Comparison of ENCODE assay signal across 26 mouse cellular contexts in genomic region chr11:61655649-61656048, GRCm38 (mm10). TPM values are rescaled to one million over a fixed set of nuclear protein-coding genes. Genes with fewer than 3 reads are reported as not detected.
DNase-seq lines count a peak whose midpoint lies in the region; ATAC-seq and TF ChIP-seq lines count a peak whose summit lies in the region.
"Had no signal": no experiment of that assay in that cellular context is flagged by ENCODE, and none has a peak within 500 bp of the region (broad histone marks: within the 10 kb centered on the region; RNA-seq: fewer than 3 reads in every experiment).

No protein-coding gene starts in this region.

- H3K4me2 ChIP-seq in lung, embryonic 15.5 days: peak overlapping the region; percentile 46; the same call in 1 of the 2 replicates
- H3K4me2 ChIP-seq: embryonic facial prominence, embryonic 12.5 days; embryonic facial prominence, embryonic 15.5 days; hindbrain, embryonic 14.5 days had no signal

- DNase-seq in gastrocnemius, adult 2 months: peak; percentile 10
- DNase-seq in gastrocnemius, postnatal 25 days: no peak
- no peak for DNase-seq in lung, postnatal 36 days
- no peak for DNase-seq in spleen, adult 2 months (ENCODE audit: low read depth in 1 of 2, low spot score in 2 of 2)
- DNase-seq in spleen, postnatal 14 days (ENCODE audit: low spot score in 2 of 2): no peak
- DNase-seq in adrenal gland, postnatal 10 days: no peak
- DNase-seq: adrenal gland, adult 2 months; adrenal gland, postnatal 25 days; cerebellum, adult 2 months; cerebellum, adult 9-11 months; cerebellum, postnatal 25 days; forebrain, postnatal 0 days; gastrocnemius, postnatal 36 days; heart, adult 2 months; heart, postnatal 14 days; heart, postnatal 4 days had no signal

- H3K4me3 ChIP-seq in gastrocnemius, adult 2 months: no peak overlapping the region
- H3K4me3 ChIP-seq in lung, embryonic 15.5 days: no peak overlapping the region
- H3K4me3 ChIP-seq in spleen, adult 2 months (ENCODE audit: extremely low read depth, insufficient read depth, insufficient read length): peak overlapping the region; percentile 96
- H3K4me3 ChIP-seq: embryonic facial prominence, embryonic 12.5 days; embryonic facial prominence, embryonic 15.5 days; heart, adult 2 months; heart, embryonic 10.5 days; heart, embryonic 13.5 days had no signal

- H3K9ac ChIP-seq in lung, embryonic 15.5 days: no peak overlapping the region
- H3K9ac ChIP-seq: embryonic facial prominence, embryonic 12.5 days; embryonic facial prominence, embryonic 15.5 days; forebrain, postnatal 0 days; heart, embryonic 13.5 days; hindbrain, embryonic 14.5 days had no signal

- ATAC-seq in lung, embryonic 15.5 days (ENCODE audit: borderline replicate concordance, extremely low read depth, low FRiP score, low TSS enrichment): no peak
- ATAC-seq: forebrain, embryonic 14.5 days; forebrain, postnatal 0 days; hindbrain, postnatal 0 days had no signal

- peaks cover 5% of the 10 kb centered on the region; the same call in 1 of the 2 replicates for H3K4me1 ChIP-seq in lung, embryonic 15.5 days
- H3K4me1 ChIP-seq in spleen, adult 2 months (ENCODE audit: control insufficient read depth, insufficient read depth, insufficient read length): peaks cover 41% of the 10 kb centered on the region; the same call in 1 of the 2 replicates
- H3K4me1 ChIP-seq: embryonic facial prominence, embryonic 15.5 days had no signal

- 51% methylated on average over 4 of the region's 4 CpGs for WGBS in lung, embryonic 15.5 days
- 54% methylated on average over 4 of the region's 4 CpGs for WGBS in spleen, adult 2 months

- no peaks in the 10 kb centered on the region for H3K9me3 ChIP-seq in lung, embryonic 15.5 days
- H3K9me3 ChIP-seq: embryonic facial prominence, embryonic 12.5 days; embryonic facial prominence, embryonic 15.5 days; heart, embryonic 10.5 days; heart, embryonic 13.5 days had no signal

- H3K36me3 ChIP-seq in lung, embryonic 15.5 days: no peaks in the 10 kb centered on the region
- H3K36me3 ChIP-seq in spleen, adult 2 months (ENCODE audit: control insufficient read depth, insufficient read depth, low read length): peaks cover 9% of the 10 kb centered on the region
- H3K36me3 ChIP-seq: embryonic facial prominence, embryonic 12.5 days; embryonic facial prominence, embryonic 15.5 days; heart, embryonic 10.5 days; heart, embryonic 13.5 days had no signal

- H3K27me3 ChIP-seq in lung, embryonic 15.5 days: no peaks in the 10 kb centered on the region
- H3K27me3 ChIP-seq in spleen, adult 2 months (ENCODE audit: control insufficient read depth, insufficient read depth, low read length): no peaks in the 10 kb centered on the region
- H3K27me3 ChIP-seq: embryonic facial prominence, embryonic 12.5 days; embryonic facial prominence, embryonic 15.5 days; heart, embryonic 13.5 days had no signal

- intact Hi-C loops in gastrocnemius, adult 2 months (cut with DNase I): no loop called here

- TF ChIP-seq CTCF in gastrocnemius, adult 2 months (IDR thresholded peaks at IDR 0.05): no peak
- TF ChIP-seq CTCF in spleen, adult 2 months (IDR thresholded peaks at IDR 0.05; ENCODE audit: extremely low read depth, insufficient read depth, insufficient read length, insufficient replicate concordance): no peak

- TF ChIP-seq POLR2A in spleen, adult 2 months (IDR thresholded peaks at IDR 0.05; ENCODE audit: low read depth, low read length): no peak

- H3K27ac ChIP-seq in gastrocnemius, adult 2 months: no peak overlapping the region
- no peak overlapping the region for H3K27ac ChIP-seq in lung, embryonic 15.5 days
- peak overlapping the region; percentile 98; the same call in 1 of the 2 replicates for H3K27ac ChIP-seq in spleen, adult 2 months (ENCODE audit: insufficient read depth, low read length)
- H3K27ac ChIP-seq: embryonic facial prominence, embryonic 12.5 days; embryonic facial prominence, embryonic 15.5 days; heart, adult 2 months; heart, embryonic 13.5 days; hindbrain, embryonic 14.5 days; hindbrain, postnatal 0 days had no signal

RNA-seq across cellular contexts. Expression of gene Grap, which starts 2.6 kb away (rescaled TPM):
- total RNA-seq in gastrocnemius, adult 2 months (2021): 1 to 10 TPM; 3.2 to 3.3 TPM
- total RNA-seq in gastrocnemius, postnatal 25 days (2021): 1 to 10 TPM; 4.0 to 5.9 TPM
- 37.6 and 42.2 TPM in 2 replicates for polyA plus RNA-seq in lung, embryonic 15.5 days (2015; fragmentation: Nextera tagmentation; extraction: Ambion mirVana)
- 85.6 and 97.1 TPM in 2 replicates for polyA plus RNA-seq in spleen, adult 2 months (2012; rRNA removed)
- 10 to 100 TPM; 16.0 to 17.3 TPM for total RNA-seq in adrenal gland, postnatal 10 days (2021)

RNA-seq across cellular contexts. Expression of gene Fam83g, which starts 28.2 kb away (rescaled TPM):
- total RNA-seq in gastrocnemius, adult 2 months (2021): under 1 TPM; 0.28 to 0.33 TPM
- total RNA-seq in gastrocnemius, postnatal 25 days (2021): under 1 TPM; 0.10 to 0.29 TPM
- polyA plus RNA-seq in lung, embryonic 15.5 days (2015; fragmentation: Nextera tagmentation; extraction: Ambion mirVana): 2.3 and 2.8 TPM in 2 replicates
- polyA plus RNA-seq in spleen, adult 2 months (2012; rRNA removed): 1.3 and 2.0 TPM in 2 replicates
- under 1 TPM; 0.78 to 0.85 TPM for total RNA-seq in adrenal gland, postnatal 10 days (2021)
- total RNA-seq: common myeloid progenitor, adult 5-6 weeks; granulocyte monocyte progenitor cell, adult 5-6 weeks had no signal
